Mouse (Mus musculus) right cerebral cortex, adult 18-20 months (tissue): ENCODE data around the gene Ece1.
A peak's percentile ranks its signal among the peaks of the same experiment; 100 is the strongest.

Experiments
- DNase-seq: peaks from one replicate; pipeline ENCODE4 v3.0.0; 2022; ENCODE audit warnings: mixed read lengths

The Ece1 gene

DNA sequence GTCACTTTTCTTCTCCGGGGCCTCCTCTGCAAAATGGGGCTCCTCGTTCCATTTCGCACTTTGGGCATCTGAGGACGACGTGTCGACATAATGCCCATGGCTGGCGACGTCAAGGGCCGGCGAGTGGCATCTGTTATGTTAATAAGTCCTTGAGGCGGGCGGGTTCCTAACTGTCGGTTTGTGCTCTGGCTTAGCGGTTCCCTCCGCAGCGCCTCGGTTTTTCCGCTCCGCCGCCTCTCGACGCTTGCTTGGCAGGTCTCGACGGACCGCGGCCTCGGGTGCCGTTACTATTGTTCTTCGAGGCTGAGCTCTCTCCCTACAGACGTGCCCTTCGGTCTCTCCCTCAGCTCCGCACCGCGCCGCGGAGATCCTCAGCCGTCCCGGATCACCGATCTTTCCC is 130.9 kb downstream of the Ece1 start, which contains the start of gene Eif4g3:
Eif4g3 (plus strand) TSS at position 133 of the 400 bp plus-strand sequence.
- no peak for DNase-seq

DNA sequence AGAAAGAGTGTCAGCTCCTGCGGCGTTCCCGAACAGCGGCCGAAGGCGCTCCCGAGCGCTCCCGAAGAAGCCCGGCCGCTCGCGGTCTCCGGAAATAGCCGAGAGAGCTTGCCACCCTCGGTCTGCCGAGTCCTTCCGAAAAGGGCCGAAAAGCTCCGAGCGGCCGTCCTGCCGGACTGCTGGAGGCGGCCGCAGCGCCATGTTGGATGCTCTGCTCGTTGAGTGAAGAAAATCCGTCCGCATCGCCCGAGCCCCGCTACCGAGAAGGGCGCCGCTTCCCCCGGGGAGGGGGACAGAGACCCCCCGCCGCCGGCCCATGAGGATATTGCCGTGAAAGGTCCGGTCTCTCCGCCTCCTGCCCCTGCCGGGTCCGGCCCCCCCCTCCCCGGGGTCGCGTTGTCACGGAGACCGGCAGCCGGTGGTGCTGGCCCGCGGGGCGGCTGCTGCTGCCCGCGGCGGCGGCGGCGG is 131.3 kb downstream of the Ece1 start:
- peak; percentile 98 for DNase-seq

DNA sequence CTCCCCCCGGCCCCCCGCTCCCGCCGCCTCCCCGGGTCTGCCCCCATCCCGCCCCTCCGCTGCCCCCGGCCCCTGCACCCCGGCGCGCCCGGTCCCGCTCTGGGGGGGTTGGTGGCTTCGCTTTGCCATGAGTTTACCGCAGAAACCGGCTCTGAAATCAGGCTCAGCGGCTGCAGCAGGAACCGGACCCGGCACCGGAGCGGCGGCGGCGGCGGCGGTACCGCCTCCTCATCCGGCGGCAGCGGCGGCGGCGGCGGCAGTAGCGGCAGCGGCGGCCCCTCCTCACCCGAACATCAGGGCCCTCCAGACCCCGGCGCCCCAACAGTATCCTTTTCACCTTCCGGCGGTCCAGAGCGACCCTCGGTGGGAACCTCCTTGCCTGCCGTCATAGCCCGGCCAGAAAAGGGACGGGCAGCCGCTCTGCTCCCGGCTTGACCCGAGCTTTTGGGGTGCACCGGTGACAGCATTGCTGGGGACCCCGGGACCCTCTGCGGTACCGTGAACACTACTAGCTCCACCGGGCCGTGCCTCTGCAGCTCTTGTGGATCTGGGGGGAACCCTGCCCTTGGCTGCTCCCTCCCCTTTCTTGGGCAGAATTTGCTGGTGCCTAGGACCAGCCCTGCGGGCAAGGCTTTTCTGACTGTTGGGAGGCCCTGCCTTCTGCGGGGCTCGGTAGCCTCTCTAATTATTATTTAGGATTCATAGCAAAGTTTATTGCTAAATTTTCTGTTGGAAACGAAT is 132.0 kb downstream of the Ece1 start:
- DNase-seq, result no peak

DNA sequence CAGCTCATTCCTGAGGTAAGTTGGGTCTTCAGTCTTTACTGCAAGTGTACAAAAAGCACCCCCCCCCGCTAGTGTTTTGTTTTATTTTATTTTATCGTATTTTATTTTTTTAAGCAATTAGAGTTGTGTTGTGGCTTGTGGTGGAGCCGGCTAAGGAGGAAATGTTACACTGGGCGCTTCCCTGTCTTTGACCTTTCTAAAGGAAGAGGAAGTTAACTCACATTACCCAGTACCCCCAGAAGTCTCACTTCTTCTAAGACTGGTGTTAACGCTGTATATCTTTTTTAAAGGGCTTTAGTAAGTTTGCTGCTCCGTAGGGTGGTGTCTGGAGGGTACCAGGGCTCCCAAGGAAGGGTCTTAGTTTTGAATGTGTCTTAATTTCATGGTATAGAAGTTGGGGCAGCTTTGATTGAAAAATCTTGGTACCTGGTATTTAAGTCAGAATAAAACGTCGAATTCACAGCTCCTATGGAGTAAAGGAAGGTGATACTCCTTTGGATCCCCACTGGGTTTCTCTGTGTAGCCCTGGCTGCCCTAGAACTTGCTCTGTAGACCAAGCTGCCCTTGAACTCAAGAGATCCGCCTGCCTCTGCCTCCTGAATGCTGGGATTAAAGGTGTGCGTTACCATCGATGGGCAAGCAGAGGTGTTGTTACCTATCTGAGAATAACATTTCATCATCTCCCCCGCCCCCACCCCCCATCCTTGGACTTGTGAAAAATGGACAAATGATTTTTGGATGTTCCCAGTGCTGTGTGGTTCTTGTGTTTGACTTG is 132.7 kb downstream of the Ece1 start:
- DNase-seq, result no peak

DNA sequence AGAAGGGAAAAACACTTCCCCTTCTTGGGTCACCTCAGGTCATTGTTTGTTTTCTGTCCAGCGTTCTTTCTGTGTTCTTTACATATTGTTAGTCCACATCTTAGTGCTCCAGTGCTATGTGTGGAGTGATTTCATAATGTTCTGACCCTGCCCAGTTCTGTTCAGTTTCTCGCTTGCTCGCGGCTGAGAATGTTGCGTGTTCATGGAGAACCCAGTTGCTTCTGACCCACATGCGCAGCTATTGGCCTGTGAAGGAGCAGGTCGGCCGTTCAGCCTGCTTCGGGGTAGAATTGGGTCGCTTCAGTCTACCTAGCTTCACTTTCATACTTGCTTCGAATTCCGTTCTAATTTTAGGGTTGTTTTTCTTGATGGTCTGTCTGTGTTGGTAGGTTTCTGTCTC is 133.4 kb downstream of the Ece1 start:
- no peak for DNase-seq

DNA sequence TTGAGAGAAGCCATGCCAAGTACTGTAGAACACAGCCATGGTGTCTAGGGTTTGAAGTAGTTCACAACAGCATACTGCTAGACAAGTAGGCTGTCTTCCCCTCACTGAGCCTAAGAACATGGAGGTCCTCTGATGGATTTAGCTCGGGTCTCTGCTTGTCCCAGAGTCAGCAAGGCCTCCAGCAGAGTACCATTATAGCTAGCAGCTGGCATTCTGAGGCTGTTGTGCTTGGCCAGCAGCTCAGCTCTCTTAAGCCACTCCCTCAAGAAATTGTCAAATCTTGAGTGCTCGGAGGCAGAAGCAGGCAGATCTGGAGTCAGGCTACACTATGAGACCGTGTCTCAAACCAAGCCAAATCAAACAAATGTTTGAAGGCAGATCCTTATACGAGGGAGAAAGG is 136.2 kb downstream of the Ece1 start:
- DNase-seq, result no peak

- DNase-seq, result no peak
Observed at GRCm38 (mm10) chr4:138000682-138001081, 138.6 kb downstream of the Ece1 start.

DNA sequence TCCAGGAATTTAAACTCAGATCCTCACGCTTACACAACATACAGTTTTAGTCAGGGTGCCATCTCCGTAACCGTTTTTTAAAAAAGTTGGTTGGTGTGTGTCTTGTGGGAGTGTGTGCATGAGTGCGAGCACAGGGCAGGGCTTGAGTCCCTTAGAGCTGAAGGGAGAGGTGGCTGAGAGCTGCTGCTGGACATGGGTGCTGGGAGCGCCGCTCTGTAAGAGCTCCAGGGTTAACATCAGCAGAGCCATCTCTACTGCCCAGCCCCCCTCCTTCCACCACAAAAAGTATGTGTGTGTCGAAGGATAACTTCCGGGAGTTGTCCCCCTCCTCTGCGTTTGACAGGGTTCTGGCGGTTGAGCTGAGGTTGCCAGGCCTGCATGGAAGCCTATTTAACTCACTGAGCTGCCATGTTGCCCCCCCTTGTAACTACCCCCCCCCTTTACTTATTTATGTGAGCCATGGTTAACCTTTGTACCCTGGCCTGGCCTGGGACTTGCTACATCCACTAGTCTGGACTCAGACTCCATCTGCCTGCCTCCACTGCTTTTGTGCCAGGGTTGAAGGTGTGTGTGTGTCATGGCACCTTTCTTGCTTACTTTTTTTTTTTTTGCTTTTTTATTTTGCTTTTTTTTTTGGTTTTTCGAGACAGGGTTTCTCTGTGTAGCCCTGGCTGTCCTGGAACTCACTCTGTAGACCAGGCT is 142.0 kb downstream of the Ece1 start:
- no peak for DNase-seq

- no peak for DNase-seq
Observed at GRCm38 (mm10) chr4:138005781-138006180, 143.7 kb downstream of the Ece1 start.

DNA sequence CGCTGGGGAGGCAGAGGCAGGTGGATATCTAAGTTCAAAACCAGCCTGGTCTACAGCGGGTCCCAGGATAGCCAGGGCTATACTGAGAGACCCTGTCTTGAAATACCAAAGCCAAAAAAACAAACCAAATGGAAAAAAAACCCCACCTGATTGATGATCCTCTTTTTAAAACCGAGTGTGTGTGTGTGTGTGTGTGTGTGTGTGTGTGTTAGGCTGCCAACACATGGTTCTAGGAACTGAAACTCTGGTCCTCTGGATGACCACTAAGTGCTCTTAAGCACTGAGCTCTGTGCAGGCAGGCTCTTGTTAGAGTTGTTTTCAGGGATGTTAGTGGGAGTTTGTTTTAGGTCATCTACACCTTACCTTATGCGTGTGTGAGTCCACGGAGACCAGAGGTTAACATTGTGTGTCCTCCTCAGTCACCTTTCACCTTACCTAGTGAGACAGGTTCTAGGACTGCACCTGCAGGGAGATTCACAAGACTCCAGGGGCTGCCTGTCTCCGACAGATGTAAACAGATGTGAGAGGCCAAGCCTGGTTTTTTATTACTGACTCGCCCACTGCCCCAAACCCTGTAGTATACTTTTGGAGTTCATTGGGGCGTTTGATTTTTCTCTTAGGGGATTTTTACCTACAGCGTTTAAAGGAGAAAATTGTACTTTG is 145.0 kb downstream of the Ece1 start:
- DNase-seq, result no peak

DNA sequence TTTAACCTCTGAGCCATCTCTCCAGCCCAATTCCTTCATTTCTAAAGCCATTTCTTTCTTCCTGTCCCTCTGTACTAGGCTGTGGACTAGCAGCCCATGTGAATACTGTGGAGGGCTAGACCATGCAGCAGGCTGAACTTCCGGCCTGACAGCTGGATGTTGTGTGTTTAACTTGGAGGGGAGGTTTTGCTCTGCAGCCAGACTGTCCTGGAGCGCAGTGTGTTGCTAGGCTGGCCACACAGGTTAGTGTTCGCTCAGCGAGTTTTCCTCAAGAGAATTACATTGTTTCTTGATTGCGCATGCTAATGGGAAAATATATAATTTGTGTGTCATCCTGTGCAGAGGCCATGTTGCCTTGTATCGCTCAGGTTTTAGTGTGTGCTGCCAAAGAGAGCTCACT is 146.6 kb downstream of the Ece1 start:
- DNase-seq, result no peak

DNA sequence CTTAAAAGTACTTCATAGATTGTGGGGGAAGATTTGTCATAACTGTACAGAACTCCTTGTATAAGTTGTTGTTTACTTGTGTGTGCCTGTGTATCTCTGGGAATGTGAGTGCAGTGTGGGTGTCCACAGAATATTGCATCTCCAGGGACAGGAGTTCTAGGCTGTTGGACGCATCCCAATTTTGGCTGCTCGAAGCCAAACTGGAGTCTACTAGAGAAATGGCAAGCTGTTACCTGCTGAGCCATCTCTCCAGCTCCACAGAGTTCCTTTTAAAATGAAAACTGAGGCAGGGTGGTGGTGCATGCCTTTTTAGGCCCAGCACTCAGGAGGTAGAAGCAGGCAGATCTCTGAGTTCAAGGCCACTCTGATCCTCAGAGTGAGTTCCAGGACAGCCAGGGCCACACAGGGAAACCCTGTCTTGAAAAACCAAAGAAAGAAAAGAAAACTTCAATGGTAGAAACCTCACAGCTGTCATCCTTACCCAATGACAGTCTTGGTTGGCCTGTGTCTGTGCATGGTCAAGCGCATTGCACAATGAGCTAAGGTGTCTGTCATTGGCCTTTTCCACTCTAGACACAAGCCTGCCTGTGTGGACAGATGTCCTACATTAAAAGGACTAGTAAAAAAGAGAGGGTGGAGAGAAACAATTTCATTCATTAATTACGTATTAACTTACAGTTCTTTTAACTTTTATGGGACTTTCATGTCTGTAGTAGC is 147.9 kb downstream of the Ece1 start:
- no peak for DNase-seq

GRCm38 (mm10) chr4:138013723-138014479 is 151.9 kb downstream of the Ece1 start:
- no peak for DNase-seq
